Mouse (Mus musculus) thymus, postnatal 36 days (tissue): ENCODE results near the gene Prdm5.
A peak's percentile ranks its signal among the peaks of the same experiment; 100 is the strongest.

ENCODE experiments used
- DNase-seq, 2 experiments: peaks; one replicate each; pipeline ENCODE4 v3.0.0; 2022; ENCODE audit warnings: mixed read lengths in 2 of 2

Gene Prdm5

GRCm38 (mm10) chr6:65778861-65779688 lies at the start of gene Prdm5:
Prdm5 (plus strand) TSS chr6:65778988.
- DNase-seq = peak; percentile 19 to 39

GRCm38 (mm10) chr6:65739442-65739841 lies 39.3 kb upstream of the Prdm5 start:
- DNase-seq = no peak

GRCm38 (mm10) chr6:65743144-65743870 lies 35.5 kb upstream of the Prdm5 start:
- DNase-seq = no peak

- DNase-seq = no peak
These were observed 35.0 kb upstream of the Prdm5 start for GRCm38 (mm10) chr6:65743871-65744202.

GRCm38 (mm10) chr6:65758214-65758613 lies 20.6 kb upstream of the Prdm5 start:
- DNase-seq = no peak

GRCm38 (mm10) chr6:65759174-65759573 lies 19.6 kb upstream of the Prdm5 start:
- DNase-seq = no peak

- no peak for DNase-seq
These were observed 18.7 kb upstream of the Prdm5 start for GRCm38 (mm10) chr6:65760073-65760472.

- no peak for DNase-seq
These were observed 14.3 kb upstream of the Prdm5 start for GRCm38 (mm10) chr6:65764459-65764858.

- no peak for DNase-seq
These were observed 13.7 kb upstream of the Prdm5 start for GRCm38 (mm10) chr6:65765057-65765456.

GRCm38 (mm10) chr6:65765752-65766397 lies 12.9 kb upstream of the Prdm5 start:
- no peak for DNase-seq

- no peak for DNase-seq
These were observed 10.9 kb upstream of the Prdm5 start for GRCm38 (mm10) chr6:65767911-65768310.

- no peak for DNase-seq
These were observed 5.2 kb upstream of the Prdm5 start for GRCm38 (mm10) chr6:65773566-65773965.

- DNase-seq = no peak
These were observed 973 bp downstream of the Prdm5 start for GRCm38 (mm10) chr6:65779689-65780233.

GRCm38 (mm10) chr6:65781441-65781840 lies 2.7 kb downstream of the Prdm5 start:
- DNase-seq = no peak

GRCm38 (mm10) chr6:65783670-65784069 lies 4.9 kb downstream of the Prdm5 start:
- no peak for DNase-seq

- no peak for DNase-seq
These were observed 14.1 kb downstream of the Prdm5 start for GRCm38 (mm10) chr6:65792923-65793322.

GRCm38 (mm10) chr6:65796552-65796951 lies 17.8 kb downstream of the Prdm5 start:
- DNase-seq = no peak

GRCm38 (mm10) chr6:65797276-65797675 lies 18.5 kb downstream of the Prdm5 start:
- no peak for DNase-seq

GRCm38 (mm10) chr6:65798390-65798789 lies 19.6 kb downstream of the Prdm5 start:
- no peak for DNase-seq

GRCm38 (mm10) chr6:65811685-65812084 lies 32.9 kb downstream of the Prdm5 start:
- DNase-seq = no peak

GRCm38 (mm10) chr6:65818039-65818747 lies 39.4 kb downstream of the Prdm5 start:
- DNase-seq = no peak

- no peak for DNase-seq
These were observed 49.9 kb downstream of the Prdm5 start for GRCm38 (mm10) chr6:65828656-65829055.

GRCm38 (mm10) chr6:65831443-65831842 lies 52.7 kb downstream of the Prdm5 start:
- DNase-seq = no peak
